Mouse (Mus musculus): ENCODE data around the gene Panx2. TPM values are rescaled to one million over a fixed set of nuclear protein-coding genes. Genes with fewer than 3 reads are reported as not detected.

Gene Panx2
- polyA plus RNA-seq, 2 experiments = 0.48 to 2.0 TPM

DNA sequence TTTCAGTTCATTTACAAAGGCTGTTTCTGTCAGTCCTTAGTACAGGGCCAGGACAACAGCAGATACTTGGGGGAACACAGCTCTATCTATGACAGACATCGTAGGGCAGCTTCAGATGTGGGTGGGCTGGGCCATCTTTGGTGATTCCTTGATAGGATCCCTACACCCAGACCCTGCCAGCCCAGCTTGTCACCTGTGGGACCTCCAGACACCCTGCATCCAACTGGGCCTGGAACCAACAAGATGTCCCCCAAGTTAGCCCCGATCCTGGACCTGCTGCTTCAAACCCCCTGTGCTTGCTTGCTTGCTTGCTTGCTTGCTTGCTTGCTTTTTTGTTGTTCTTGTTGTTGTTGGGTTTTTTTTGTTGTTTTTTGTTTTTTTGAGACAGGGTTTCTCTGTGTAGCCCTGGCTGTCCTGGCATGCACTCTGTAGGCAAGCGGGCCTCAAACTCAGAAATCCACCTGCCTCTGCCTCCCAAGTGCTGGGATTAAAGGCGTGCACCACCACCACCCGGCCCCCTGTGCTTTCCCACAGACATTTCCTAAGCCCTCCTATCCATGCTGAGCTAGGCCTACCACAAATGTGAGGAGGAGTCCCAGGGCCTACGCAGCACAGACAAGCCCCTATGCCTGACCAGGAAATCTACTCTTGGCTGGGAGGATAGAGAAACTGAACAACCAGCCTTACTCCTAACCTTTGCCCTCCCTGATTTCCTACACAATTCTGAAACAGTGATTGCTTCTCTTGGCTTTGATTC lies 2.4 kb downstream of the Panx2 start:
- H3K9me3 ChIP-seq (ENCODE audit: control insufficient read depth, low read length) = no peaks in the 10 kb centered on the region
- no peaks in the 10 kb centered on the region for H3K36me3 ChIP-seq (ENCODE audit: control insufficient read depth, insufficient read depth, low read length)
- no peak for TF ChIP-seq POLR2A (IDR thresholded peaks at IDR 0.05; ENCODE audit: borderline replicate concordance, extremely low read depth, insufficient read depth, insufficient read length)
- peaks cover 32% of the 10 kb centered on the region for H3K27me3 ChIP-seq (ENCODE audit: control insufficient read depth, insufficient read depth, low read length)
- H3K4me2 ChIP-seq (replicated peaks; ENCODE audit: low read depth, low read length, severe bottlenecking) = no peak overlapping the region
- H3K4me1 ChIP-seq (ENCODE audit: control insufficient read depth, insufficient read depth, low read length) = no peaks in the 10 kb centered on the region
- H3K27ac ChIP-seq (replicated peaks; ENCODE audit: low read depth, low read length) = no peak overlapping the region
- no peak overlapping the region for H3K9ac ChIP-seq (ENCODE audit: low read depth, low read length, severe bottlenecking)
- no peak for ATAC-seq (ENCODE audit: low FRiP score, low read depth)
- H3K4me3 ChIP-seq (replicated peaks; ENCODE audit: low read length) = no peak overlapping the region
- DNase-seq (ENCODE audit: low spot score) = no peak
- WGBS = 87% methylated on average over 6 of the region's 6 CpGs

DNA sequence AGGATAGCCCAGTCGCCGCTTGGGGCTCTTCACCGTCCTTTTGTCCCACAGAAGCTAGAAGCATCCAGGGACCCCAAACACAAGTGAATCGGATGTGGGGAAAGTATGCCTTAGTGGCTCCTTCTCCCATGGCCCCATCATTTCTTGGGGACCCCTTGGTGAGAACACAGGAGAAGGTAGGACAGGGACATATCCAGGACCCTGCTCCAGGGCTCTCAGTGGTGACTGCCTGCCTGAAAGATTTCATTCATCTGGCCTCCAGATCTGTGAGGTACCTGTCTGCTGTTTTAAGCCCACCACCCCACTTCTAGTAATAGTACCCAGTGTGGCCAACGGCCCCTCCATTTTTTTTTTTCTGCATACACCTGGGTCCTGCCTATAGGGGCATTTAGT lies 3.0 kb downstream of the Panx2 start:
- ATAC-seq (ENCODE audit: low FRiP score, low read depth) (no peak), DNase-seq (ENCODE audit: low spot score) (no peak)
- 92% methylated on average over 5 of the region's 5 CpGs for WGBS
- Histone ChIP-seq H3K4me1 (ENCODE audit: control insufficient read depth, insufficient read depth, low read length) (no peaks in the 10 kb centered on the region), H3K4me3 (replicated peaks; ENCODE audit: low read length) (no peak overlapping the region), H3K36me3 (ENCODE audit: control insufficient read depth, insufficient read depth, low read length) (no peaks in the 10 kb centered on the region), H3K27me3 (ENCODE audit: control insufficient read depth, insufficient read depth, low read length) (peaks cover 37% of the 10 kb centered on the region), H3K4me2 (replicated peaks; ENCODE audit: low read depth, low read length, severe bottlenecking) (no peak overlapping the region), H3K27ac (replicated peaks; ENCODE audit: low read depth, low read length) (no peak overlapping the region), H3K9ac (ENCODE audit: low read depth, low read length, severe bottlenecking) (no peak overlapping the region), H3K9me3 (ENCODE audit: control insufficient read depth, low read length) (no peaks in the 10 kb centered on the region)
- TF ChIP-seq POLR2A (IDR thresholded peaks at IDR 0.05; ENCODE audit: borderline replicate concordance, extremely low read depth, insufficient read depth, insufficient read length) = no peak

DNA sequence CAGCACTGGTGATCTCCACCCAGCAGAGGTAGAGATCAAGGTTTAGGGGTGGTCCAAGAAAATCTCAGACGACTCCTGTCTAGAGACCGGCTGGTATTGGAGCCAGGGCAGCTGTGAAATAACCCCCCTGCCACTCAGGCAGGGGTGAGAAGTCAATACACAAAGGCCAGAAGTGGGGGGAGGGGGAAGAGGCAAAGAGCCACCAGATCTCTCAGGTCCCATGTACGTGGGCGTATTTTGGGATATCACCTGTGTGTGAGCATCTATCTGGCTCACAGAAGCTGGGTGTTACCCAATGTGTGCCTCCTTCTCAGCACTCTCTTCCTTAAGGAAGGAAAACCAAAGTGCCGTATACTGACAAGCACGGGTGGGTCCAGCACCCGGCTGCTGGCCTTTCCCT lies 3.5 kb downstream of the Panx2 start:
- no peak for TF ChIP-seq POLR2A (IDR thresholded peaks at IDR 0.05; ENCODE audit: borderline replicate concordance, extremely low read depth, insufficient read depth, insufficient read length)
- H3K9ac ChIP-seq (ENCODE audit: low read depth, low read length, severe bottlenecking) = no peak overlapping the region
- H3K27me3 ChIP-seq (ENCODE audit: control insufficient read depth, insufficient read depth, low read length) = peaks cover 42% of the 10 kb centered on the region
- DNase-seq (ENCODE audit: low spot score) = no peak
- 71% methylated on average over 7 of the region's 7 CpGs for WGBS
- H3K36me3 ChIP-seq (ENCODE audit: control insufficient read depth, insufficient read depth, low read length) = no peaks in the 10 kb centered on the region
- no peak overlapping the region for H3K27ac ChIP-seq (replicated peaks; ENCODE audit: low read depth, low read length)
- H3K4me2 ChIP-seq (replicated peaks; ENCODE audit: low read depth, low read length, severe bottlenecking) = no peak overlapping the region
- H3K4me1 ChIP-seq (ENCODE audit: control insufficient read depth, insufficient read depth, low read length) = no peaks in the 10 kb centered on the region
- no peak overlapping the region for H3K4me3 ChIP-seq (replicated peaks; ENCODE audit: low read length)
- ATAC-seq (ENCODE audit: low FRiP score, low read depth) = no peak
- no peaks in the 10 kb centered on the region for H3K9me3 ChIP-seq (ENCODE audit: control insufficient read depth, low read length)

DNA sequence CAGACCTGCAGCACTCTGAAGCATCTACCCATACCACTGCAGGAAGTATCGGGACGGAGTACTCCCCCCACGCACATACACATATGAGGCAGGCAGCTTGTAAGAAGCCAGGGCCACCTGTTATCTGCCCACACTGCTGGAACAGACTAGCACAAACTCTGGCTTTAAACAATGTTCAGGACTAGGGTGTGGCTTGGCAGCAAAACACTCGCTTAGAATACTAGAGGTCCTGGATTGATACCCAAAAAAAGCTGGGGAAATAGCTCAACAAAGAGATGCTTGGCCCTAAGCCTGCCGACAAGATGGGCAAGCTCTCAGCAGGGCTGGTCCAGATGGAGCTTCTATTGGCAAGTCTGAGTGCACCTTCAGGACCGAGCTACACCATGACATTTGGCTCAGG lies 4.0 kb downstream of the Panx2 start:
- no peak for DNase-seq (ENCODE audit: low spot score)
- peaks cover 42% of the 10 kb centered on the region for H3K27me3 ChIP-seq (ENCODE audit: control insufficient read depth, insufficient read depth, low read length)
- 56% methylated on average over 6 of the region's 6 CpGs for WGBS
- no peaks in the 10 kb centered on the region for H3K36me3 ChIP-seq (ENCODE audit: control insufficient read depth, insufficient read depth, low read length)
- H3K4me2 ChIP-seq (replicated peaks; ENCODE audit: low read depth, low read length, severe bottlenecking) = no peak overlapping the region
- H3K27ac ChIP-seq (replicated peaks; ENCODE audit: low read depth, low read length) = no peak overlapping the region
- H3K4me1 ChIP-seq (ENCODE audit: control insufficient read depth, insufficient read depth, low read length) = no peaks in the 10 kb centered on the region
- no peak overlapping the region for H3K9ac ChIP-seq (ENCODE audit: low read depth, low read length, severe bottlenecking)
- no peaks in the 10 kb centered on the region for H3K9me3 ChIP-seq (ENCODE audit: control insufficient read depth, low read length)
- H3K4me3 ChIP-seq (replicated peaks; ENCODE audit: low read length) = no peak overlapping the region
- ATAC-seq (ENCODE audit: low FRiP score, low read depth) = no peak
- no peak for TF ChIP-seq POLR2A (IDR thresholded peaks at IDR 0.05; ENCODE audit: borderline replicate concordance, extremely low read depth, insufficient read depth, insufficient read length)

DNA sequence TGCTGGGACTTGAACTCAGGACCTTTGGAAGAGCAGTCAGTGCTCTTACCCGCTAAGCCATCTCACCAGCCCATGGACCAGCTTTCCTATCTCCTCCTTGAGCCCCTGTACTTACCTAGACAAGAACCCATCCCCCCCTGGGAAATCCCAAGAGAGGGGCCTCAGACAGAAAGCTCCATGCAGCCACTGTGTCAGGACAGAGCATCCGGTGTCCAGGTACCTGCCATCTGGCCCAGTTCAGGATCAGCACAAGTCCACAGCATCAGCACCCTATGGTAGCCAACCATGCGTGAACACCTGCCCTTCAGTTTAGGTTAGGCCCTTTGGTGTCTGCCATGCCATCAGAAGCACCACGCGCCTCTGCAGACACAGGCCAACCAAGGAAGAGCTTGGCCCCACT lies 5.4 kb downstream of the Panx2 start:
- DNase-seq (ENCODE audit: low spot score) = no peak
- H3K4me3 ChIP-seq (replicated peaks; ENCODE audit: low read length) = no peak overlapping the region
- H3K27ac ChIP-seq (replicated peaks; ENCODE audit: low read depth, low read length) = no peak overlapping the region
- no peak overlapping the region for H3K9ac ChIP-seq (ENCODE audit: low read depth, low read length, severe bottlenecking)
- no peak for ATAC-seq (ENCODE audit: low FRiP score, low read depth)
- WGBS = 90% methylated on average over 5 of the region's 5 CpGs
- H3K4me2 ChIP-seq (replicated peaks; ENCODE audit: low read depth, low read length, severe bottlenecking) = no peak overlapping the region
- peaks cover 39% of the 10 kb centered on the region for H3K27me3 ChIP-seq (ENCODE audit: control insufficient read depth, insufficient read depth, low read length)
- TF ChIP-seq POLR2A (IDR thresholded peaks at IDR 0.05; ENCODE audit: borderline replicate concordance, extremely low read depth, insufficient read depth, insufficient read length) = no peak
- H3K36me3 ChIP-seq (ENCODE audit: control insufficient read depth, insufficient read depth, low read length) = no peaks in the 10 kb centered on the region
- H3K4me1 ChIP-seq (ENCODE audit: control insufficient read depth, insufficient read depth, low read length) = no peaks in the 10 kb centered on the region
- H3K9me3 ChIP-seq (ENCODE audit: control insufficient read depth, low read length) = no peaks in the 10 kb centered on the region
